Mouse (Mus musculus): ENCODE measurements around the gene Rab12. TPM values are rescaled to one million over a fixed set of nuclear protein-coding genes. Genes with fewer than 3 reads are reported as not detected.
A peak's percentile ranks its signal among the peaks of the same experiment; 100 is the strongest.

Gene Rab12
- 58.5 and 60.1 TPM in 2 replicates for polyA plus RNA-seq (2014; fragmentation: Nextera tagmentation; extraction: Ambion mirVana)

GRCm38 (mm10) chr17:66519554-66520553 is at the start of gene Rab12:
Gene Rab12 (minus strand): TSS chr17:66519729.
- peak within 1 kb of the TSS; percentile 18; the same call in 1 of the 2 replicates for H3K27ac ChIP-seq (replicated peaks; ENCODE audit: low read depth, low read length)
- DNase-seq (ENCODE audit: low spot score) (peak; percentile 91), ATAC-seq (ENCODE audit: low read depth) (peak; percentile 95)
- H3K9me3 ChIP-seq (ENCODE audit: control insufficient read depth, low read length) = no peaks in the 10 kb centered on the region
- no peaks in the 10 kb centered on the region for H3K36me3 ChIP-seq (ENCODE audit: control insufficient read depth, insufficient read depth, low read length)
- WGBS = 11% methylated on average over 43 of the region's 71 CpGs
- H3K4me1 ChIP-seq (ENCODE audit: control insufficient read depth, insufficient read depth, low read length) = peaks cover 7% of the 10 kb centered on the region
- peak within 1 kb of the TSS; percentile 81 for H3K4me2 ChIP-seq (ENCODE audit: low read depth, low read length)
- peak within 1 kb of the TSS; percentile 92 for H3K9ac ChIP-seq (ENCODE audit: low read depth, low read length)
- no peaks in the 10 kb centered on the region for H3K27me3 ChIP-seq (replicated peaks; ENCODE audit: control insufficient read depth, insufficient read depth, low read length)
- peak within 1 kb of the TSS; percentile 82 for H3K4me3 ChIP-seq (ENCODE audit: low read depth, low read length)

GRCm38 (mm10) chr17:66564213-66564612 is 44.7 kb upstream of the Rab12 start:
- Histone ChIP-seq H3K36me3 (ENCODE audit: control insufficient read depth, insufficient read depth, low read length) (no peaks in the 10 kb centered on the region), H3K27ac (replicated peaks; ENCODE audit: low read depth, low read length) (no peak overlapping the region), H3K4me1 (ENCODE audit: control insufficient read depth, insufficient read depth, low read length) (no peaks in the 10 kb centered on the region), H3K9ac (ENCODE audit: low read depth, low read length) (no peak overlapping the region), H3K4me2 (ENCODE audit: low read depth, low read length) (no peak overlapping the region), H3K9me3 (ENCODE audit: control insufficient read depth, low read length) (no peaks in the 10 kb centered on the region), H3K4me3 (ENCODE audit: low read depth, low read length) (no peak overlapping the region), H3K27me3 (replicated peaks; ENCODE audit: control insufficient read depth, insufficient read depth, low read length) (no peaks in the 10 kb centered on the region)
- no peak for ATAC-seq (ENCODE audit: low read depth)
- DNase-seq (ENCODE audit: low spot score) = peak; percentile 51
- 51% methylated on average over 7 of the region's 7 CpGs for WGBS

GRCm38 (mm10) chr17:66563551-66563950 is 44.0 kb upstream of the Rab12 start:
- Histone ChIP-seq H3K4me2 (ENCODE audit: low read depth, low read length) (no peak overlapping the region), H3K36me3 (ENCODE audit: control insufficient read depth, insufficient read depth, low read length) (no peaks in the 10 kb centered on the region), H3K27me3 (replicated peaks; ENCODE audit: control insufficient read depth, insufficient read depth, low read length) (no peaks in the 10 kb centered on the region), H3K27ac (replicated peaks; ENCODE audit: low read depth, low read length) (no peak overlapping the region), H3K9me3 (ENCODE audit: control insufficient read depth, low read length) (no peaks in the 10 kb centered on the region), H3K9ac (ENCODE audit: low read depth, low read length) (no peak overlapping the region), H3K4me1 (ENCODE audit: control insufficient read depth, insufficient read depth, low read length) (no peaks in the 10 kb centered on the region), H3K4me3 (ENCODE audit: low read depth, low read length) (no peak overlapping the region)
- ATAC-seq (ENCODE audit: low read depth) (no peak), DNase-seq (ENCODE audit: low spot score) (no peak)
- 74% methylated on average over 1 of the region's 1 CpGs for WGBS

GRCm38 (mm10) chr17:66561380-66561779 is 41.9 kb upstream of the Rab12 start:
- Histone ChIP-seq H3K4me3 (ENCODE audit: low read depth, low read length) (no peak overlapping the region), H3K9ac (ENCODE audit: low read depth, low read length) (no peak overlapping the region), H3K36me3 (ENCODE audit: control insufficient read depth, insufficient read depth, low read length) (no peaks in the 10 kb centered on the region), H3K4me2 (ENCODE audit: low read depth, low read length) (no peak overlapping the region), H3K27me3 (replicated peaks; ENCODE audit: control insufficient read depth, insufficient read depth, low read length) (no peaks in the 10 kb centered on the region), H3K9me3 (ENCODE audit: control insufficient read depth, low read length) (no peaks in the 10 kb centered on the region), H3K4me1 (ENCODE audit: control insufficient read depth, insufficient read depth, low read length) (no peaks in the 10 kb centered on the region), H3K27ac (replicated peaks; ENCODE audit: low read depth, low read length) (no peak overlapping the region)
- 83% methylated on average over 2 of the region's 2 CpGs for WGBS
- ATAC-seq (ENCODE audit: low read depth) = no peak
- DNase-seq (ENCODE audit: low spot score) = no peak

GRCm38 (mm10) chr17:66558404-66559317 is 39.1 kb upstream of the Rab12 start:
- Histone ChIP-seq H3K4me2 (ENCODE audit: low read depth, low read length) (no peak overlapping the region), H3K9me3 (ENCODE audit: control insufficient read depth, low read length) (no peaks in the 10 kb centered on the region), H3K27me3 (replicated peaks; ENCODE audit: control insufficient read depth, insufficient read depth, low read length) (no peaks in the 10 kb centered on the region), H3K4me1 (ENCODE audit: control insufficient read depth, insufficient read depth, low read length) (no peaks in the 10 kb centered on the region), H3K4me3 (ENCODE audit: low read depth, low read length) (no peak overlapping the region), H3K36me3 (ENCODE audit: control insufficient read depth, insufficient read depth, low read length) (no peaks in the 10 kb centered on the region), H3K9ac (ENCODE audit: low read depth, low read length) (no peak overlapping the region), H3K27ac (replicated peaks; ENCODE audit: low read depth, low read length) (no peak overlapping the region)
- no peak for DNase-seq (ENCODE audit: low spot score)
- WGBS = 90% methylated on average over 17 of the region's 17 CpGs
- ATAC-seq (ENCODE audit: low read depth) = no peak

- 80% methylated on average over 4 of the region's 4 CpGs for WGBS
- Histone ChIP-seq H3K4me2 (ENCODE audit: low read depth, low read length) (no peak overlapping the region), H3K27me3 (replicated peaks; ENCODE audit: control insufficient read depth, insufficient read depth, low read length) (no peaks in the 10 kb centered on the region), H3K36me3 (ENCODE audit: control insufficient read depth, insufficient read depth, low read length) (no peaks in the 10 kb centered on the region), H3K9ac (ENCODE audit: low read depth, low read length) (no peak overlapping the region), H3K4me3 (ENCODE audit: low read depth, low read length) (no peak overlapping the region), H3K9me3 (ENCODE audit: control insufficient read depth, low read length) (peaks cover 6% of the 10 kb centered on the region; the same call in 1 of the 2 replicates), H3K4me1 (ENCODE audit: control insufficient read depth, insufficient read depth, low read length) (no peaks in the 10 kb centered on the region), H3K27ac (replicated peaks; ENCODE audit: low read depth, low read length) (no peak overlapping the region)
- DNase-seq (ENCODE audit: low spot score) (no peak), ATAC-seq (ENCODE audit: low read depth) (no peak)
These were observed 33.2 kb upstream of the Rab12 start for GRCm38 (mm10) chr17:66552690-66553089.

- H3K9me3 ChIP-seq (ENCODE audit: control insufficient read depth, low read length) = peaks cover 6% of the 10 kb centered on the region; the same call in 1 of the 2 replicates
- no peak overlapping the region for H3K4me2 ChIP-seq (ENCODE audit: low read depth, low read length)
- H3K27me3 ChIP-seq (replicated peaks; ENCODE audit: control insufficient read depth, insufficient read depth, low read length) = no peaks in the 10 kb centered on the region
- DNase-seq (ENCODE audit: low spot score) (no peak), ATAC-seq (ENCODE audit: low read depth) (no peak)
- H3K36me3 ChIP-seq (ENCODE audit: control insufficient read depth, insufficient read depth, low read length) = no peaks in the 10 kb centered on the region
- no peak overlapping the region for H3K9ac ChIP-seq (ENCODE audit: low read depth, low read length)
- no peaks in the 10 kb centered on the region for H3K4me1 ChIP-seq (ENCODE audit: control insufficient read depth, insufficient read depth, low read length)
- no peak overlapping the region for H3K4me3 ChIP-seq (ENCODE audit: low read depth, low read length)
- no peak overlapping the region for H3K27ac ChIP-seq (replicated peaks; ENCODE audit: low read depth, low read length)
- 90% methylated on average over 5 of the region's 5 CpGs for WGBS
These were observed 31.0 kb upstream of the Rab12 start for GRCm38 (mm10) chr17:66550486-66550885.

- Histone ChIP-seq H3K9me3 (ENCODE audit: control insufficient read depth, low read length) (peaks cover 8% of the 10 kb centered on the region; the same call in 1 of the 2 replicates), H3K27ac (replicated peaks; ENCODE audit: low read depth, low read length) (no peak overlapping the region), H3K4me3 (ENCODE audit: low read depth, low read length) (no peak overlapping the region), H3K36me3 (ENCODE audit: control insufficient read depth, insufficient read depth, low read length) (no peaks in the 10 kb centered on the region), H3K4me2 (ENCODE audit: low read depth, low read length) (no peak overlapping the region), H3K27me3 (replicated peaks; ENCODE audit: control insufficient read depth, insufficient read depth, low read length) (no peaks in the 10 kb centered on the region), H3K4me1 (ENCODE audit: control insufficient read depth, insufficient read depth, low read length) (no peaks in the 10 kb centered on the region), H3K9ac (ENCODE audit: low read depth, low read length) (no peak overlapping the region)
- DNase-seq (ENCODE audit: low spot score) (no peak), ATAC-seq (ENCODE audit: low read depth) (no peak)
- 100% methylated on average over 1 of the region's 1 CpGs for WGBS
These were observed 12.8 kb upstream of the Rab12 start for GRCm38 (mm10) chr17:66532285-66532684.
